Mouse (Mus musculus) myocyte (in vitro differentiated cells): ENCODE measurements around the gene Cyp2c70.
"Not testable (repeated sequence)": the region's sequence is repeated elsewhere in the genome, so short reads cannot be mapped to it uniquely, and the experiment has no call there.

Source experiments
- MYOG ChIP-seq, 3 experiments: IDR thresholded peaks; one replicate each; pipeline ENCODE4 v1.6.1; 2011; ENCODE audit warnings: control low read depth in 2 of 3, low read depth in 2 of 3, mild to moderate bottlenecking in 2 of 3; ENCODE audit not compliant: insufficient read length in 2 of 3, control insufficient read depth in 1 of 3, insufficient read depth in 1 of 3
- POLR2A ChIP-seq: IDR thresholded peaks from one replicate; pipeline ENCODE4 v1.6.1; 2011; ENCODE audit warnings: low read depth, mild to moderate bottlenecking, control low read depth, moderate library complexity; ENCODE audit not compliant: insufficient read length
- TCF12 ChIP-seq: IDR thresholded peaks from one replicate; pipeline ENCODE4 v1.6.1; 2011; ENCODE audit warnings: mild to moderate bottlenecking, control low read depth; ENCODE audit not compliant: poor library complexity, insufficient read depth, severe bottlenecking
- USF1 ChIP-seq: IDR thresholded peaks from one replicate; pipeline ENCODE4 v1.6.1; 2011; ENCODE audit warnings: low read depth, mild to moderate bottlenecking, control low read depth, moderate library complexity

DNA sequence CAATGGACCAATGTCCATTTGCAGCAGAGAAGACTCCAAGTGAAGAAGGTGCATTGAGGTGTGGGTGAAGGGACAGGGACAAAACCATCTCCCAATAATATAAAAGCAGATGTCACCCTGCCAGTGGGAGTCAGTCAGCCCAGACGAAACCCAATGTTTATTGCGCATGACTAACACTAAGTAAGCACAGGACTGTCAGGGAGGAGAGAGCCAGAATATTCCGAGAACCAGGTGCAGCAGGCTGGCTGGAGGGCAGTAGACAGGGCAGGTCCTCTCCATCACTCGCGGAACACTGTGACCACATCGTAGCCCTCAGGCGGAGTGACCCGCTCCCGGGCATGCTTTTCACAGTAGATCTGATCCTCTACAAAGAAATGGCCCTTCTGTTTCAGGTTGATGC lies 35.2 kb upstream of the Cyp2c70 start:
- not testable (repeated sequence) for TF ChIP-seq MYOG (IDR thresholded peaks at IDR 0.05; ENCODE audit: control insufficient read depth in 1 of 3, insufficient read depth in 1 of 3, insufficient read length in 2 of 3, low read depth in 2 of 3); POLR2A; TCF12; USF1
